Mouse (Mus musculus): ENCODE results near the gene Nop56.

DNA sequence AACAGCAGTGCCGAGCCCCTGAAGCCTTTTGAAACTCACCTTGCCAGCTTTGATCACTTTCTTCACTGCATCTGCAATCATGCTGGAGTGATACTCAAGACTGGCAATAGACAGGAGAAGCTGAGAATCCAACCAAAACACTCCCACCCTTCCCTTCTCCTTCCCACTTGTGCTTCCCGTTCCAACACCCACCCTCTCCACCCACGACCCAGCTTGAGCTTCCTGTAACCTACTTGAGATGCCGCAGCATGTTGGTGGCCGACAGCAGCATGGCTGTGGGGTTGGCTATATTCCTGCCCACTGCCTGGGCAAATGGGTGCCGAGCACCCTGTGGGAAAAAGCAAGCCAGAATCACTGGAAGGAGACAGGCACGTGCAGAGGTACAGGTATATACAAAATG is 6.0 kb downstream of the Nop56 start:
- no peak for TF ChIP-seq CTCF (IDR thresholded peaks at IDR 0.05; ENCODE audit: control insufficient read depth, insufficient read depth, low read length)
- TF ChIP-seq POLR2A (IDR thresholded peaks at IDR 0.05; ENCODE audit: borderline replicate concordance, control insufficient read depth, low read depth, low read length): no peak

All from bone marrow, adult 2 months (tissue).